Mouse (Mus musculus) fibroblast of lung, adult 2 months (primary cell): Measurements from ENCODE around the gene Cs.

Source experiments
- DNase-seq: peaks from one replicate; pipeline ENCODE4 v3.0.0-alpha.2; 2011; ENCODE audit warnings: low read depth

The Cs gene

DNA sequence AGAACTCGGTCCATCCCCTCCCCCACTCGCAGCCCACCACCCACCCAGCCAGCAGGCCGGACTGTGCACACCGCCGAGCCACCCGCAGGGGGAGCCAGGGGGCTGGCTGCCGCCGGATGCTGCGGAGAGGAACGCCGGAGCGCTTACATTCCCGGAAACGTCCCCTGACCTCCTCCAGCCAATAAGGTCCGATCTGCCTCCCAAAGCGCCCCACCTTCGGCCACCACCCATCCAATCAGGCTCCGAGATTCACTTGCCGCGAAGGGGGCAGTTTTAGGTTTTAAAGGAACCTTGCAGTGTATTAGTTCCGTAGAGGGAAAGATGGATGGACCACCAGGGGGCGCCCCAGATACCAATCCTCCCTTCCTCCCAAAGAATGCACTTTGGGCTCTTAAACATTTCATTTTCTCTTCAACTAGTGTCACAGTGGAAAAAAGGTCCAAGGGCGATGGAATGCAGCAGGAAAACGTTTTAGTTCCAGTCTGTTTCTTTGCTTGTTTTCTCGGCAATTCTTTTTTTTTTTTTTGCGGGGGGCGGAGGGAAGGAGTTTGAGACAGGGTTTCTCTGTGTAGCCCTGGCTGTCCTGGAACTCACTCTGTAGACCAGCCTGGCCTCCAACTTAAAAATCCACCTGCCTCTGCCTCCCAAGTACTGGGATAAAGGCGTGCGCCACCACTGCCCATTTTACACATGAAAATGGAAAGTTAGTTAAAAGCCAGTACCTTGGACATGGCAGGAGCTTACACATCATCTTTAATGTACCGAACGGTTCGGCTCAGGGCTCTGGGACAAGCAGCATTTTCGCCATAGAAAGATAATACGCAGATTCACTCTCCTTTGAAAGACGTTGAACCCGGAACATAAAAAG, 72.4 kb downstream of the Cs start:
- peak; percentile 97 for DNase-seq

DNA sequence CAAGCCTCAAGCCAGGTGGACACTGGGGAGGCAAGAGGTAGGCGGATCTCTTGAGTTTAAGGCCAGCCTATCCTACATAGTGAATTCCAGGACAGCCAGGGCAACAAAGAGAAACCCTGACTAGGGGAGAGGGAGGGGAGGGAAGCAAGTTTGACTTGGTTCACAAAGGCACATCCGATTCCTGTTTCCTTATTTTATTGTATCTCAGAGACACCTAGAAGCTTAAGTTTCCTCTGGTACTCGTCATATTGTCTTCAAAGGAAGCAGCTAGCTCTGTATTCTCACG, 73.0 kb downstream of the Cs start:
- no peak for DNase-seq

DNA sequence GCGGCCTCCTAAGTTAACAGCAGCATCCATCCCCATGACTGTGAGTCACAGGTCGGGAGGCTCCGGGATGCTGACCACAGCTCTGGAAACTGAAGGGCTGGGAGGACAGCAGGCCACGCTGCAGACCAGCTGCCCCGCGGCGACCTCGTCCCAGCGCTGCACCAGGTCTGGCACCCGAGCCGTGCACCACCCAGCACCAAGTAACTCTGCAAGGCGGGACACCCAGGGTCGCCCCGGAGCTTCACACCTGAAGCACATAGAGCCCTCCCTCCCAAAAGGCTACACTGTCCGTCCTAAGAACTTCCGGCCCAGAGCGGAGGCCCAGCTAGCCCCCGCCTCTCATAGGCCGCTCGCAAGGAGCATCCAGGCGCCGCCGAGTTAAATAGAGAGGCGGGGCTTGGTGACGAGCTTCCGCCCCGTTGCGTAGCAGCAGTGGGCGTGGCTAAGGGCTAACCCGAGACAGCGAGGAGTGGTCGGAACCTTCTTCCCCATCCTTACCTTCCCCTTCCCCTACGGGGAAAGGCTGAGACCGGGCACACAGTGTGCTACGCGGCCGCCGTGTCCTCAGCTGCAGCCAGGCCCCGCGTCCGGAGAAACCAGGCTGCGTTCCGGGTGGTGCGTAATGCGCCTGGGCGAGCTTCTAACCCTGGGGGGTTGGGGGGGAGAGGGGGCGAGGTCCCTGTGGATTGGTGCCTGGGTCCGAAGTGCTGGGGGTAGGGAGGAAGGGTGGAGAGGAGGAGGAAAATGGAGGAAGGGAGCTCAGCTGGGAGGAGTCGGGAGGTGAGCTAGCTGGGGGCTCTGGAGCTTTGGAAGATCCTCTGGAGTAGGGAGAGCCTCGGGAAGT, 73.9 kb downstream of the Cs start, which contains the start of the genes Nabp2 and Rnf41:
TSS of gene Nabp2 (minus strand) at position 282 of the 844 bp plus-strand sequence.
TSS of gene Rnf41 (plus strand) at position 447 of the 844 bp plus-strand sequence.
- peak; percentile 90 for DNase-seq

DNA sequence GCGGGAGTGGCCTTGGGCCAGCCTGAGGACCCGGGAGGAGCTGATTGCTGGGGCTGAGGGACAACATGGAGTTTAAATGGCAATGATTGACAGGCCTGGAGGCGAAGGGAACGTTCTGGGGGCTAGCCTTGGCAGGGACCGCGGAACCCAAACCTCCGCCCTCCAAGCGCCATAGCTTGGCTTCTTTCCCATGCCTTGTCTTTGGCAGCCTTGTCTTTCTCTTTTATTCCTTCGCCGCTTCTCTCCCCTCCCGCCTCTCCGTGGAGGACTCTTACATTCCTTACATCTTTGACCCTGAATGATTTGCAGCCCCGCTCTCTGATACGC, 74.5 kb downstream of the Cs start:
- no peak for DNase-seq
